Mouse (Mus musculus) kidney, postnatal 4 days (tissue): Measurements from ENCODE around the gene Fanca.
"Not testable (repeated sequence)": the region's sequence is repeated elsewhere in the genome, so short reads cannot be mapped to it uniquely, and the experiment has no call there.

ENCODE experiments used
- DNase-seq, 2 experiments: peaks; one replicate each; pipeline ENCODE4 v3.0.0; 2021; ENCODE audit warnings: mixed read lengths in 2 of 2

The Fanca gene

DNA sequence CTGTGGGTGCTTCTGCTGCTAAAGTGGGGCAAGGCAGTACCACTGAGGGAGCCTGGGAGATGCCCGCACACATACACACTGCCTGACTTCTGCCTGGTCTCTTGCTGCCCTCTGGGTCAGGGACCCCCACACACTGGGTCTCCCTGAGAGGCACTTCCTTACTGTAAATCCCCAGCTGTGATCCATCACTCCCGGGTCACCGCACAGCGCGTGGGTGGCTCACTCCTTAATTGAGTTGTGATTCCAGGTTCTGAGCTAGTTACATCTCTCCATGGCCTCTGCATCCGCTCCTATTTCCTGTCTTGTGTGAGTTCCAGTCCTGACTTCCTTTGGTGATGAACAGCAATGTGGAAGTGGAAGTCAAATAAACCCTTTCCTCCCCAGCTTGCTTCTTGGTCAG, 12.3 kb upstream of the Fanca start:
- peak; percentile 61 to 72 for DNase-seq

DNA sequence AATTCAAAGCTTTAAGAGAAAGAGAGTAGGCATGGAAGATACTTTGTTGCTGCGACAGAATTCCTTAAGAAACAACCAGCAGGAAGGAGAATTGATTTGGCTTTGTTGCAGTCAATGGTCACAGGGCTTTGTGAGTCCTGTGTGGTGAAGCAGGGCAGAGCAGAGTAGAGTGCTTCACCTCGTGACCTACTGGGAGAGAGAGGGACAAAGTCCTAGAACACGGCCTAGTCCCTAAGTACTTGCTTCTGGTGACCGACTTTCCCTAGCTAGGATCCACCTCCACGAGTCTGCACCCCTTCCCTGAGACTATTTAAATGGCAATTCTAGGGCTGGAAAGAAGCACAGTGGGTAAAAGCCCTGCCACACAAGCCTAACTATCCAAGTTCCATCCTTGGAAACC, 11.6 kb upstream of the Fanca start:
- no peak for DNase-seq

DNA sequence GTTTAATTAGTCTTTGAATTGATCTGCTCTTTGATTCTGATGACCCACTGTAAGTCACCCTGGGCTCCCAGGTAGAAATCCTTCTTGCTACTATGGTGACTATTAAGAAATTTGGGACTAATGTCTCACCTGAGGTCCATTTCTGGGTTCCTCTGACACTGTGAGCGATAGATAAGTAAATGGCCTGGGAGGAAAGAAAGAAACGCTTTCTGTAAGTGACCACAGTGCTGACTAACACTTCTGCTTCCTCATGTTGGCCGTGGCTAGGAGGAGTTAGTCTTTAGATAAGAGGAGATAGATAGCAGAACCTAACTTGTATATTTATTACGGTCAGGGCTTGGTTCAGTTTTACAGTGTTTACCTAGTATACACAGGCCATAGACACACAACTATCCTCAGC, 11.0 kb upstream of the Fanca start:
- DNase-seq, result no peak

DNA sequence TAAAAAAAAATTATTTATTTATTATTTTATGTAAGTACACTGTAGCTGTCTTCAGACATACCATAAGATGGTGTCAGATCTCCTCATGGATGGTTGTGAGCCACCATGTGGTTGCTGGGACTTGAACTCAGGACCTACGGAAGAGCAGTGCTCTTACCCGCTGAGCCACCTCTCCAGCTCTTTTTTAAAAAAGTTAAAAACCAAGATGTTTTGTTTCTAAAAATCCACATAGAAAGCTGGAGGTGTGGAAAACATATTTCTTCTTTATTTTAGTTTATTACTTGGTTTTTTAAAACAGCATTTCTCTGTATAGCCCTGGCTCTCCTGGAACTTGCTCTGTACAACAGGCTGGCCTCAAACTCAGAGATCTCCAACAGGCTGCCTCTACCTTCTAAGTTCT, 10.2 kb upstream of the Fanca start:
- DNase-seq, result no peak

DNA sequence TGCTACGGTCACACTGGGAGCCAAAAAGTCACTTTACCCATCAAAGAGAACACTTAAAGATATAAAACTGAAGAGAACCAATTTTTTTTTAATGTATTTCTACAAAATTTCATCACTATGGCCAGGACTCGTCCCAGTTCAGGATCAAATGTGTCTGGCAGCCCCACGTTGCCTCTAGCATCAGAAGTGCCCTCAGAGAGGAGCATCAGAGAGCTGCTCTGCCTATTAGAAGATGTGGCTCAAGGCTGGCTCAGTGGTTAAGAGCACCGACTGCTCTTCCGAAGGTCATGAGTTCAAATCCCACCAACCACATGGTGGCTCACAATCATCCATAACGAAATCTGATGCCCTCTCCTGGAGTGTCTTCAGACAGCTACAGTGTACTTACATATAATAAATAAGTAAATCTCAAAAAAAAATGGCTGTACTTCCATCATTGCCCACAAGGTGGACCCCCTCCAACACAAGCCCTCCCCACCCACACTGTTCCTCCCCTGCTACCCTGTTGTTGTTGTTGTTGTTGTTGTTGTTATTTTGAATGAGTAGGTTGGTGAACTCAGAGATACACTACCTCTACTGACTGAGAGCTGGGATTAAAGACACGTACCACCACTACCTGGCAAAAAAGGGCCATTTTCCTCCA, 1.3 kb upstream of the Fanca start:
- DNase-seq, result peak; percentile 37 to 43

DNA sequence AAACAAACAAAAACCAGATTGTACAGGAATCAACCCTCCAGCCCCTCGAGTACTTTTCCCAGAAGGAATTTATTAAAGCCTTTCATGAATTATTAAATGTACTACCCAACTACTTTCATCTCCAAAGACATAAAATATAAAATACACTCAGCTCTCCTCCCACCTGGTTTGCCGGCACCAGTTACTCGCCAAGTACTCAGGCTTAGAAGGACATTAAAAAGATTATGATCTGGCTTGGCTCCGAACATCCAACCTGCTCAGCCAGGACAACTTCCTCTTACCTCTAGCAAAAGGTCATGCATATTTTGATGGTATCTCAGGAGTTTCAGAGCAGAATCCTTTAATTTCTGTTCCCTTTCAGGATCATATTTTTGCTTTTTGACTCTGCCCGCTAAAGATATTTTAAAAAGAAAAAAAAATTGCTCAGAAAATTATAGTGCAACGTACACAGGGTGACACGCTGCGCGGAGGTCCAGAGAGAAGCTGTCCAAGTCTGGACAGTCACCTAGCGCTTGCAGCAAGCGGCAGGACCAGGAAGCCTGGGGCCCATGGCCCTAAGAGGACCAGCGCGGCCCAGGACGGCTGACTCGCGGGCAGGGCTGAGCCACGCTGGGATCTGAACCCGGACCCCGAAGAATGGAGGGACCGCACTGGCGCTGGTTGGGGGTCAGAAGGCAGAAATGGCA, 452 bp downstream of the Fanca start:
- DNase-seq, result no peak

DNA sequence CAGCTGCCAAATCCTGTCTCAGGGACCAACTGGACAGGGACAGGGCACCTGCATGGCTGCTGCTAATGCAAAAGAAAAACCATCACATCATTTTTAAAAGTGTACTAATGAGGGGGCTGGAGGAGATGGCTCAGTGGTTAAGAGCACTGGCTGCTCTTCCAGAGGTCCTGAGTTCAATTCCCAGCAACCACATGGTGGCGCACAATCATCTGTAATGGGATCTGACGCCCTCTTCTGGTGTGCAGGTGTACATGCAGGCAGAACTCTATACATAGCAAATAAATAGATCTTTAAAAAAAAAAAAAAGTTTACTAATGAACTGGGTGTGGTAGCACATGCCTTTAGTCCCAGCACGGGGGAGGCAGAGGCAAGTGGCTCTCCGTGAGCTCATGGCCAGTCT, 9.6 kb downstream of the Fanca start:
- no peak for DNase-seq

DNA sequence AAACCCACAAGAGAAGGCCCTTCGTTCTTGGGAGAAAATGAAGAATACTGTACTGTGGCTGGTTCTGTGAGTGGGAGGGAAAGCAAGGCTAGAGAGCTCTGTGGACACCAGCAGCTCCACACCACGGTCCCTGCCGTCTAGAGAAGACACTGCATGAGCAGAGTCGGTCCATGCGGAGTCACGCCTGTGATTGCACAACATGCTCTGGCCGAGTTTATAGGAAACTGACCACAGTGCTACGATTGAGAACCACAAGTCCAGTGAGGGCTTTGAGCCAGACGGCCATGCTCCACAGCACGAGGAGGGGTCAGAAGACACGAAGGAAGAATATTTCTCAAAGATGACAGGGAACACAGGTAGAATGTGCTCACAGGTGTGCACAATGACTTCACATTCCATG, 20.1 kb downstream of the Fanca start:
- no peak for DNase-seq

DNA sequence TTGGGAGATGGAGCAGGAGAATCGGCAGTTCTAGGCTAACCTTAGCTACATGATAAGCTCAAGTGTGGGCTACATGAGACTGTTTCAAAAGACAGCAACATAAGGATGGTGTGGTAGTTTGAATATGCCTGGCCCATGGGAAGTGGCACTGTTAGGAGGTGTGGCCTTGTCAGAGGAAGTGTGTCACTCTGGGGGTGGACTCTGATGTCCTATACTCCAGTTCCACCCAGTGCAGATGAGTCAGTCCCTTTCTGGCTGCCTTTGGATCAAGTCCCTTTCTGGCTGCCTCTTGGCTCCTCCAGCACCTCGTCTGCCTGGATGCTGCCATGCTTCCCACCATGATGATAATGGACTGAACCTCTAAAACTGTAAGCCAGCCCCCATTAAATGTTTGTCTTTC, 25.6 kb downstream of the Fanca start:
- DNase-seq, result no peak

DNA sequence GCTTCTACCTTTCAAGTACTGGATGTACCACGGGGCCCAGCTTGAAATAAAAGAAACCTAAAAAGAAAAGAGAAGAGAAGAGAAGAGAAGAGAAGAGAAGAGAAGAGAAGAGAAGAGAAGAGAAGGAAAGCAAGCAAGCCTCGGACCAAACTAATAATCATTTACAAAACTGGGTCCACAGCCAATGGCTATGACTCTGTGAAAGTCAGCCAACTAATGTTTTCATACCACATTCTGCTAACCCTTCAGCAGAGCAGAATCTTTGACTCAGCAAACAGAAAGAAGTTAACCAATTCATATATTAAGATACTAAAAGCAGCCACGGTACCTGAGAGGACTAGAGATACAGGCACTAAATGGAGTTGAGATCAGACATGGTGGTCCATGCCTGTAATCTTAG, 26.1 kb downstream of the Fanca start:
- DNase-seq, result no peak

DNA sequence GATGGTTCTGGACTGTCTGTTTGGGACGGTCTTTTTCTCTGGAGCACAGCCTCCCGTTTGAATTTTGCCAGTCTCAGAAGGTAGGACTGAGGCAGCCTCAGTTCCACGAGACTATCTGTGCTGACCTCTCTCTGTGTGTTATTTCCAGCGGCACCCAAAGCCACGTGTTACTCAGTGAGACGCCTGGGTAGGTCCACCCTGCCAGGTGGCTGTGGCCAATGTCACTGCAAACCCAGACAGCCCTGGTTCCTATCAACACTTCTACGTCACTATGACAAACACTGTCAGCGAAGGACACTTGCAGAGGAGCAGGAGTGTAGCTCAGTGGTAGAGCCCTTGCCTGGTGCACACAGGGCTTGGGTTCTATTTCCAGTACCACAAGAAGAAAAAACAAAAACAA, 26.7 kb downstream of the Fanca start:
- DNase-seq, result no peak

DNA sequence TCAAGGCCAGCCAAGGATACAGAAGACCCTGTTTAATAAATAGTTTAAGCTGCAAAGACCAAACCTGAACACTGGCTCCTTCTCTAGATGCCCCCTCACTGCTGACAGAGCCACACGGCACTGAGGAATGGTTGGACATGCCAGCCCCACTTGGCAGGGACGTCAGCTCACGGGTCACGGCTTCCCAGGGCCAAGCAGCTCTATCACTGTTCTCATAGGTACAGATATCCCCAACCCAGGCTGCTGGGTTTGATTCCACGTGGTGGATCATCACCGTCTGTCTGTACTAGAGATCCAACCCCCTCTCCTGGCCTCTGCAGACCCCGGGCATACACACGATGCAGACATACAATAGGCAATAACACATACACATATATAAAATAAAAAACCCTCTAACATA, 27.7 kb downstream of the Fanca start:
- DNase-seq, result no peak

DNA sequence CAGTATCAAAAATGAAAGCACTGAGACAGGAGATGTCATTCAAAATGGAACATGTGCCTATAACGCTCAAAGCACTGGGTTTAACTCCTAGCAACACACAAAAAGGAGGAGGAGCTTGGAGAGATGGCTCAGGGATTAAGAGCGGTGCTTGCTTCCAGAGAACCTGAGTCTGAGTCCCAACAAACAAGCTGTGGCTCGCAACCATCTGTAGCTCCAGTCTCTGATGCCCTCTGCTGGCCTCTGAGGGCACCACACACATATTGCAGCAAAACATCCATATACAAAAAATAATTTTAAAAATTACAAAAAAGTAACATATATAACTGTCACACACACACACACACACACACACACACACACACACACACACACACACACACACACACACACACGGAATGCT, 28.2 kb downstream of the Fanca start:
- DNase-seq, result peak; percentile 63 to 68

DNA sequence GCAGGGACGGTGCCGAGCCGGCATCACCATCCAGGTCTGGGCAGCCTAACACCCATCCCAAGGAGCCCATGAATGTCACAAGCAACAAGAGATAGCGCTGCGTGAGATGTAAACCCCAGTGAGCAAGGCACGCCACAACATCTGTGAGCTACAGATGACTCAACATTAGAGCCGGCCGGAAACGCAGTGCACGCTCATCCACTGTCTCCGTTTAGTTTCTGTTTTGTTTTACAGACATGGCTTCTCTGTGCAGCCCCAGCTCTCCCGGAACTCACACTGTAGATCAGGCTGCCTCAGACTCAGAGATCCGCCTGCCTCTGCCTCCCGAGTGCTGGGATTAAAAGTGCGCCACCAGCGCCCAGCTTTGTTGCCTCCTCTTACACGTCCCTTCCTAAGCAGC, 31.0 kb downstream of the Fanca start:
- DNase-seq, result no peak

DNA sequence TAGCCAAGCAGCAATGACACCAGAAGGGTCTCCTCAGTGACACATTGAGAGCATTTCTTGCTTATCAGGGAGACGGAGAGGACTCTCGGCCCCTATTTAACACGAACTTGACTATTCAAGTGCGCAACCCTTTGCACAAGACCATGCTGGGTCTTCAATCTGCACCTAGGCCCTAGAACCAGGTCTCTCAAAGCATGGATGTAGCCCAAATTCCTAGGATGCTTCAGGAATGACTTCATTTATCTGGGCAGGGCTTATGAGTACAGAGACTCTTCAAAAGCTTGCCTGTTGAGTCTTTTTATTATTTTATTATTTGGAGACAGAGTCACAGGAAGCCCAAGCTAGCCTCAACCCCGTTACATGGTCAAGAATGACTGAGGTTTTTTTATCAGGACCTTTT, 33.9 kb downstream of the Fanca start:
- no peak for DNase-seq

DNA sequence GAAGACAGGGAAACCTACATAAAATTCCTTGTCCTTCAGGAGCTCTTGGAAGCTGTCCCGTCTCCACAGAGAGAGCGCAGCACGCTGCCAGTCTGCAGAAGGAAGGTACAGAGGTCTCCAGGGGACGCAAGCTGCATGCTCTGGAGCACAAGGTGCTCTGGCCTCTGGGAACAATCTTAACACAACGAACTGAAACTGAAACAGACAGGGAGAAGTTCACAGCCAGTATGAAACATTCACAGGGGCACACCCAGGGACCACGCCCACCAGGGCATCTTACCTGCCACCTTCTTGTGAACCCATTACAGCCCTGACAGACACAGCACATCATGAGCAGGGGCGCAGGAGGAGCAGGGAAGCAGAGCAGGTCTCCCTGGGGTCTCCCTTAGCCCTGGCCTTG, 34.4 kb downstream of the Fanca start:
- no peak for DNase-seq

DNA sequence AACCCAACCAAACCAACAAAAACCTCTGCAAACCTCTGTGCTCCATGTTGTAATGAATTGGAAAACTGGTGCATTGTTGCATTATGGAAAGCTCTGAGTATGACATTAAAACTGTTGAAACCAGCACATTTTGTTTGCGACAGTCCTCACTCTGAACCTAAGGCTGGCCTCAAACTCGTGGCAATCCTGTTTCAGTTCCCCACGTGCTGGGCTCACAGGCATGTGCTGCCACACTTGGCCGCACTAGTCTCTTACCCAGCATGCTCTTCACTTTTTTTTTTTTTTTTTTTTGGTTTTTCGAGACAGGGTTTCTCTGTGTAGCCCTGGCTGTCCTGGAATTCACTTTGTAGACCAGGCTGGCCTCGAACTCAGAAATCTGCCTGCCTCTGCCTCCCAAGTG, 35.4 kb downstream of the Fanca start:
- not testable (repeated sequence) for DNase-seq

DNA sequence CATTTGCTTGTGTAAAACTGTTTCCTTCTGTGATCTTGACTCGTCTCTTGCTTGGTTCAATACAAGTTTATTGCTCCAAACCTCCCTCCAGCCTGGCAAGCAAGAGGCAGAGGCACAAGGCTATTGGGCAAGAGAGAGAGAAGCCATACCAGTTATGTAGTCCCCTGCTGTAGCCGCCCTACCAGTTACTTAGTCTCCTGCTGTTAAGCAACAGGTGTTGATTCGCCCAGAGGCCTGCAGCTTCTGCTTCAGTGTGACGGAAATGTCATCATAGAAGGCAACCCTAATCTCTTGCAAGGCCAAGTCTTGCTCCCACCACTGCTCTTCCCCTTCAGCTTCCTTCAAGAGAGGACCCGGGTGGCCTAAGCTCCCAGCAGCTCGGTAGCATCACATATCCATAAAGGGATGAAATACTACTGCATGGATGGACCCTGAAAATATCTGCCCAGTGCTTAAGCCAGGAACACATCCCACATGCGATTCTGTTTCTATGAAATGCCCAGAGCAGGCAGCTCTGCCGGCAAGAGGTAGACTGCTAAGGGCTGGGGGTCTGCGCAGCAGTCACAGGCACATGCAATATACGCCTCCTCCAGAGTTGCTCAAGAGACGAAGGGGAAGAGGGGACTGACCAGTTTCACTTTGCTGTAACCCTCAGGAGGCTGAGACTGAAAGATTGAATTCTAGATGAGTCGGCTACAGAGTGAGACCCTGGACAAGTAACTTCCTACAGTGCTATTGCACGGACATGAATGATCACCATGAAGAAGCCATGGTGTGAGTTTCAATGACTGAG, 37.9 kb downstream of the Fanca start:
- DNase-seq, result no peak

DNA sequence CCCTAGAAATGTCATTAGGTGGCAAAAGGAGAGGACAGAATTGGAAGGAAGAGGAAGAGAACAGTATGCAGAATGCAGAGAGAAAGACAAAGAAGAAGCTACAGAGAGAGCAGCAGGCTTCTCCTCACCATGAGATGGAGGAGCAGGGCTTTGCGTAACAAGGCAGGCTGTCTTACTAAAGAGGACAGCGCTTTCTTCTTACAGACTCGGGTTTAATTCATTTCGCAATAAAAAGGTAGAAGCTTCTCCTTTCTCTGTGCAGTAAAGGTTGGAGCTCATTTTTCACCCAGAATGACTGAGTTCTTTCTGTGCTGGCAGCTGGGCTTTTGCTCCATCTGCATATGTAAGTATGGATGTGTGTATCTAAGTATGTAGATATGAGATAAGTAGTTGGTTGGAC, 38.5 kb downstream of the Fanca start:
- DNase-seq, result no peak

DNA sequence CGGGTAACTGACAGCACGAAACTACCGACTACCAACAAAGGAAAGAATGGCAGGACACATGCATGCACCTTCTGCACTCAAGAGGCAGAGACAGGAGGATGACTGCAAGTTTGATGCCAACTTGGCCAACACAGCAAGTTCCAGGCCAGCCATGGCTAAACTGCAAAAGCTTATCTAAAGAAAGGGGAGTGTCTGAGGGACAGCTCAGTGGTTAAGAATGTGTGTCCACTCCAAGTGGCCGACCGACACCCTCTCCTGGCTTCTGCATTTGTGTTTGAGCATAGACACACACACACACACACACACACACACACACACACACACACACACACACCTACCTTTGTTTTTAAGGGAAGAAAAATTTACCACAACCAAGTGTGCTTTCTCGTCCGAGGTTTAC, 39.9 kb downstream of the Fanca start:
- no peak for DNase-seq

DNA sequence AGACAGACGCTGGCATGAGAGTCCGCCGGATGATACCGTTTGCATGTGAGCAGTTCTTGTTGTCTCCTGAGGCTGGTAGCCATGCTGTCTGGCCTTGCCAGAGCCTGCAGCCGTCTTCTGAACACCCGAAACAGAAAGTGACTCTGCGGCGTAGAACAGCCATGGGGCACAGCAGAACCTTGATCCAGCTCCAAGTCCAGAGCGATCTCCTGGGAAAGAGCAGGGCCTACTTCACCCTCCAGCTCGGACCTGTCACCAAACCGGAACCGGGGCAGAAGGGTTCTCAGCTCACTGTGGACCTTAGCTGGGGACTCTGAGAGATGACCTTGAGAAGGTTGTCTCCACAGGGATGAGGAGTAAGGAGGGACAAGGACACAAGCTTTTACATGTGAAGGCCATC, 43.3 kb downstream of the Fanca start:
- no peak for DNase-seq

DNA sequence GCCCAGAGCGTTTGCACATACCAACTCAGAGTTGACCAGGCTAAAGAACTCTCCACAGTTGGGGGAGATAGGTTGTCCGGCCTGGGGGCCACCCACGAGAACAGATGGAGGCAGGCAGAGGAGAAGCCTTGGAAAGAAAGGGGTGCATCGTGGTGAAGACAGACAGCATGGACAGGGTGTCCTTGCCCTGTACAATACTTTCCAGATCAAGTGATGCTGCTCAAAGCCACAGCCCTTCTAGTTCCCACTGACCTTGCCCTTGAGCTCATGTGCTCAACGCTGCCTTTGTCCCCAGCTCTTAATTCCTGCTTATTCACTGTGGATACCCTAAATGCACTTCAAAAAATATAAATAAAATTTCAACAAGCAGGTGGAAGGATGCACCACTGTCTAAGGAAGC, 43.9 kb downstream of the Fanca start:
- no peak for DNase-seq

DNA sequence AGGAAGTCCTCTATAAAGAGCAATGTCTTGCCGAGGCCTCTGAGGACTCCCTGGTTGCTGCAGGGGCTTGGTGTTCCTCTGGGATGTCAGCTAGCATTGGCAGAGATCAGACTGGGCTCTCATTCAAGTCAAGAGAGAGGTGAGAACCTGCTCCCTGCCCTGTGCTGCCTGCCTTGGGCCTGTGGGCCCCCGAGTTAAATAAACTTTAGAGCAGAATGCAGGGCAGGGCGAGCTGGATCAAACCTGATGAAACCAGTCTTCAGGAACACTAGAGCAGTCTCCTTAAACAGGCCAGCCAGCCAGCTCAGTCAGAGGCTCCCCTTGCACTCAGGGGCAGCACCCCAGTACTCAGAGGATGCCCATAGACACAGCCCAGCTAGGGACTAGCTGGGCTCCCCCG, 46.5 kb downstream of the Fanca start:
- peak; percentile 27 to 45 for DNase-seq

DNA sequence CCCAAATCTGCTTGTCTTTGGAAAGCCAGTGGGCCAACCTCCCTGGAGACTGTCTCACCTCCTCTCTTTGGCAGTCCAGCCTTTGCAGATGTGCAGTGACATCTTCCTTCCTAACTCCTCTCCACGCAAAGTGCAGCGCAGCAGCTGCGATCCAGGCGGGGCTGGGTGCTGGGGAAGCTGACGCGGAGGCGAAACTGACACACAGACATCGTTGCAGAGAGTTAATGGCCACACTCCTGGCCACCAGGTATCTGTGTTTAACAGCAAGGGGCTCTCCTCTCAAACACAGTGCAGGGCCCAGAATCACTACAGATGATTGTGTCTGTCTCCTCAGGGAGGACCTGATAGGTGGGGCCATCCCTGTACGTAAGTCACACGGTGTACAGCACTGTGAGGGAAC, 47.2 kb downstream of the Fanca start:
- DNase-seq, result no peak
